Comparison of ENCODE assay signal across 11 mouse cellular contexts in the genomic region with DNA sequence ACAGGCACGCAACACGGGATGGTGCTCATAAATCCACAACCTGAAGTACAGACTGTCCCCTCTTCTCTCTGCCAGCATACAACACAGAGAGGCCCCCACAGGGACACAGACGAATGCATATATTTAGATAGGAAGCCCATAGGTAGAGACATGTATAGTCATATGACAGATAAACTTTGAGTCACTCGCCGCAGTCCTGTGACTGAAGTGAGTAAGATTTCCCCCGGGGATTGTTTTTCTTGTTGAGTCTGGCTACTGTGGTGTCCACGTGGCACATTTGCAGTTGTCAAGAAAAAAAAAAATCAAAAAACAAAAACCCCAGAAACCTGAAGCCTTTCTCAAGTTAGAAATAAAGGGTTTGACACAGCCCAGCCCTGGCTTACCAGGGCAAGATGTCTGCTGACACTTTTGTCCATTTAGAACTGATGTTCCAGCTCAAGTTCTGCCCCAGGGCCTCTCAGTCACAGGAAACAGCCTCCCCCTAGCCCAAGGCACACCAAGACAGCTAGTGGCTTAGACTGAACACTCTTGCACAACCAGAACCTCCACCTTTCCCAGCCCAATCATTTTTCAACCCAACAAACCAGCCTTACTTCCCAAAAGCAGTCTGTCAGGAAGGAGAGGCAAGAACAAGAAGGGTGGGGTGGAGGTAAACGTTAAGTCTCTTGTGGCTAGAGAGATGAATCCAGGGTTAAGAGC. TPM values are rescaled to one million over a fixed set of nuclear protein-coding genes. Genes with fewer than 3 reads are reported as not detected.
DNase-seq lines count a peak whose midpoint lies in the region; ATAC-seq and TF ChIP-seq lines count a peak whose summit lies in the region.
"Had no signal": no experiment of that assay in that cellular context is flagged by ENCODE, and none has a peak within 500 bp of the region (broad histone marks: within the 10 kb centered on the region; RNA-seq: fewer than 3 reads in every experiment).

No protein-coding gene starts in this region.

- 0 out of 2 replicates have a peak overlapping the region, but pooled peaks have one; percentile 3 for H3K4me2 ChIP-seq in limb, embryonic 15.5 days
- H3K4me2 ChIP-seq in midbrain, embryonic 16.5 days (ENCODE audit: low read length) = no peak overlapping the region
- H3K4me2 ChIP-seq: midbrain, embryonic 12.5 days had no signal

- peak overlapping the region; percentile 44; the same call in 1 of the 2 replicates for H3K27ac ChIP-seq in limb, embryonic 15.5 days
- no peak overlapping the region for H3K27ac ChIP-seq in midbrain, embryonic 16.5 days (ENCODE audit: low read length)
- H3K27ac ChIP-seq in cerebellum, adult 2 months (ENCODE audit: insufficient read depth, low read length) = no peak overlapping the region
- H3K27ac ChIP-seq: midbrain, embryonic 12.5 days had no signal

- peaks cover 5% of the 10 kb centered on the region; the same call in 1 of the 2 replicates for H3K4me1 ChIP-seq in limb, embryonic 15.5 days
- H3K4me1 ChIP-seq in midbrain, embryonic 16.5 days (ENCODE audit: control insufficient read depth, insufficient read depth, low read length) = no peaks in the 10 kb centered on the region
- no peaks in the 10 kb centered on the region for H3K4me1 ChIP-seq in cerebellum, adult 2 months (ENCODE audit: control insufficient read depth, insufficient read depth, low read length)
- H3K4me1 ChIP-seq: midbrain, embryonic 12.5 days had no signal

- H3K9me3 ChIP-seq in limb, embryonic 15.5 days = no peaks in the 10 kb centered on the region
- no peaks in the 10 kb centered on the region for H3K9me3 ChIP-seq in midbrain, embryonic 16.5 days (replicated peaks; ENCODE audit: control insufficient read depth, low read length, poor library complexity, severe bottlenecking)
- H3K9me3 ChIP-seq: midbrain, embryonic 12.5 days had no signal

- WGBS in limb, embryonic 15.5 days = 34% methylated on average over 8 of the region's 8 CpGs
- 78% methylated on average over 8 of the region's 8 CpGs for WGBS in midbrain, embryonic 16.5 days
- 78% methylated on average over 8 of the region's 8 CpGs for WGBS in cerebellum, adult 2 months

- peak; percentile 35 for DNase-seq in embryo, embryonic 10.5 days (ENCODE audit: low spot score)
- no peak for DNase-seq in embryo, embryonic 9.5 days (ENCODE audit: extremely low spot score)
- peak; percentile 52 to 62 for DNase-seq in spleen, postnatal 36 days (ENCODE audit: low spot score in 2 of 2)
- DNase-seq in spleen, postnatal 14 days (ENCODE audit: low spot score in 2 of 2) = no peak
- DNase-seq in splenic B cell, adult 2 months (ENCODE audit: low read depth, low spot score) = peak; percentile 87
- no peak for DNase-seq in cerebellum, adult 2 months
- DNase-seq: forebrain, postnatal 0 days; right cerebral cortex, postnatal 4 days had no signal

- H3K9ac ChIP-seq in limb, embryonic 15.5 days = no peak overlapping the region
- H3K9ac ChIP-seq in midbrain, embryonic 16.5 days (ENCODE audit: low read depth, low read length) = no peak overlapping the region
- H3K9ac ChIP-seq: forebrain, postnatal 0 days; midbrain, embryonic 12.5 days had no signal

- H3K36me3 ChIP-seq in limb, embryonic 15.5 days = no peaks in the 10 kb centered on the region
- no peaks in the 10 kb centered on the region for H3K36me3 ChIP-seq in splenic B cell, adult 2 months (ENCODE audit: control insufficient read depth, insufficient read depth, low read length, poor library complexity, severe bottlenecking)
- H3K36me3 ChIP-seq in midbrain, embryonic 16.5 days (ENCODE audit: control insufficient read depth, insufficient read depth, low read length) = no peaks in the 10 kb centered on the region
- H3K36me3 ChIP-seq: midbrain, embryonic 12.5 days had no signal

- H3K27me3 ChIP-seq in limb, embryonic 15.5 days = no peaks in the 10 kb centered on the region
- H3K27me3 ChIP-seq in splenic B cell, adult 2 months (ENCODE audit: control insufficient read depth, insufficient read depth, low read length, poor library complexity, severe bottlenecking) = no peaks in the 10 kb centered on the region
- no peaks in the 10 kb centered on the region for H3K27me3 ChIP-seq in midbrain, embryonic 16.5 days (ENCODE audit: control insufficient read depth, insufficient read depth, low read depth, low read length)
- H3K27me3 ChIP-seq in cerebellum, adult 2 months (ENCODE audit: control insufficient read depth, insufficient read depth, low read length) = no peaks in the 10 kb centered on the region
- H3K27me3 ChIP-seq: midbrain, embryonic 12.5 days had no signal

- TF ChIP-seq CTCF in cerebellum, adult 2 months (IDR thresholded peaks at IDR 0.05; ENCODE audit: borderline replicate concordance, insufficient read depth, low read depth, low read length) = no peak

- no peak for TF ChIP-seq POLR2A in cerebellum, adult 2 months (IDR thresholded peaks at IDR 0.05; ENCODE audit: borderline replicate concordance, insufficient read depth, low read length)

- H3K4me3 ChIP-seq in limb, embryonic 15.5 days = no peak overlapping the region
- no peak overlapping the region for H3K4me3 ChIP-seq in midbrain, embryonic 16.5 days (ENCODE audit: low read depth, low read length)
- no peak overlapping the region for H3K4me3 ChIP-seq in cerebellum, adult 2 months (replicated peaks; ENCODE audit: insufficient read depth, low read depth, low read length)
- H3K4me3 ChIP-seq: midbrain, embryonic 12.5 days had no signal

- ATAC-seq in limb, embryonic 15.5 days (ENCODE audit: insufficient number of reproducible peaks, low FRiP score, low TSS enrichment, low read depth) = no peak
- ATAC-seq in midbrain, embryonic 16.5 days = no peak
- ATAC-seq: forebrain, postnatal 0 days had no signal

RNA-seq across cellular contexts. Expression of a gene that starts 24.2 kb away (rescaled TPM):
- polyA plus RNA-seq in limb, embryonic 15.5 days (2015; fragmentation: Nextera tagmentation; extraction: Ambion mirVana) = 134 and 138 TPM in 2 replicates
- polyA plus RNA-seq in midbrain, embryonic 16.5 days (2015; fragmentation: Nextera tagmentation; extraction: Ambion mirVana) = 110 and 117 TPM in 2 replicates
- polyA plus RNA-seq in cerebellum, adult 2 months (2012; rRNA removed) = 57.0 and 57.8 TPM in 2 replicates

RNA-seq across cellular contexts. Expression of a gene that starts 60.0 kb away (rescaled TPM):
- 375 and 380 TPM in 2 replicates for polyA plus RNA-seq in limb, embryonic 15.5 days (2015; fragmentation: Nextera tagmentation; extraction: Ambion mirVana)
- polyA plus RNA-seq in midbrain, embryonic 16.5 days (2015; fragmentation: Nextera tagmentation; extraction: Ambion mirVana) = 659 and 720 TPM in 2 replicates
- 83.7 and 93.0 TPM in 2 replicates for polyA plus RNA-seq in cerebellum, adult 2 months (2012; rRNA removed)

Comparison
In these comparisons a context has a peak if more than half of its experiments do, and no peak if none do; other contexts are left out.
1. DNase-seq: peak in embryo, embryonic 10.5 days (single experiment), spleen, postnatal 36 days (2 of 2) and splenic B cell, adult 2 months (single experiment); none in embryo, embryonic 9.5 days (single experiment), spleen, postnatal 14 days (0 of 2) and cerebellum, adult 2 months (0 of 2).